Mouse (Mus musculus): ENCODE data around the gene Phactr2. TPM values are rescaled to one million over a fixed set of nuclear protein-coding genes. Genes with fewer than 3 reads are reported as not detected.

The Phactr2 gene
- polyA plus RNA-seq, 1 experiment from 2014 or later = 27.2 TPM

DNA sequence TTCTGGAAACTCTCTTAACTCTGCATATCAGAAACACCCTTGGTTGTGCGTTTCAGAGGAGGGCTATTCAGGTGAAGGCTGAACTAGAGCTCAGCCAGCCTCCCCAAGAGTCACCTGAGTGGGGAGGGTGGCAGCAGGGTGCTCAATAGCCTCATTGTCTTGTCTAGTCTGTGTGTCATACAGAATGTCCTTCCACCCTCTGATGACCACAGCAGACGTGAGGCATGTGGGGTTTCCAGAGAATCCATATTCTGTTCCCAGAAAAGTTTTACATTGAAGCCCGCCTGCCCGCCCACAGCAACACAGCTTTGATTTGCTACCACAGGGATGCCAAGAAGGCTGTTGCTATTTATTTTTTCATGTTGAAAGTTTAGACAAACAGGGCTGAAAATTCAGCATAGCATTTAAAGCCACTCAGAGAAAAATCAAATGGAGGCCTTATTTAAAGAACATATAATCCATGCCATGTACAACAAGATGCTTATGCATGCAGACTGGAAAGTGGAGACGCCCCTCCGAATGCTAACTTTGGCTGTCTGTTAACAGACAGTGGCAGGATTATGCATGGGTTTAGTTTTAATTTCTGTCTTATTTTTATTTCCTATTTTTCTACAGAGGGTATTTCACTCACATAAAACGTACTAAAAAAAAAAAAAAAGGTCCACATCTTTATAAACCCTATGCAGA lies 248.7 kb downstream of the Phactr2 start:
- Histone ChIP-seq H3K4me1 (no peaks in the 10 kb centered on the region), H3K9me3 (no peaks in the 10 kb centered on the region), H3K4me2 (replicated peaks) (no peak overlapping the region), H3K36me3 (peaks cover 11% of the 10 kb centered on the region; the same call in 1 of the 2 replicates), H3K27me3 (no peaks in the 10 kb centered on the region), H3K4me3 (no peak overlapping the region), H3K27ac (no peak overlapping the region), H3K9ac (no peak overlapping the region)
- 82% methylated on average over 7 of the region's 7 CpGs for WGBS
- no peak for ATAC-seq (ENCODE audit: insufficient number of reproducible peaks, insufficient read depth, low FRiP score, low TSS enrichment)

DNA sequence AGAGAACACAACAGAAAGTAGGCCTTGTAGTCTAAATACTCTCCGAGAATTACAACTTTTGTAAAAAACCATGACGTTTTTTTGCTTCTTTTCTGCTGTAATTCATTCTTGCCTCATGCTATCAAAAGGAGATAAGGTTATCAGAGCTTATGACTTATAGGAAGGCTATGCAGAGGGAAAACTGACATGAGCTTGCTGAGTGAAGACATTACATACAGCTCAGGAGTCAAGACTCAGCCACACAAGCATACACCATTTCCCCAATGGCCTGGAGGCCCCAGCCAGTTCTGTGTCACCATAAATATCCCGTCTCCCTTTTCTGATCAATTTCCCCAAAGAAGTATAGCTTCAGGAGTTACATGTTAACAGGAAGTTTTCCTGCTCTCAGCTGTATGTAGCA lies 252.1 kb downstream of the Phactr2 start:
- 85% methylated on average over 3 of the region's 3 CpGs for WGBS
- Histone ChIP-seq H3K9ac (no peak overlapping the region), H3K4me3 (no peak overlapping the region), H3K9me3 (no peaks in the 10 kb centered on the region), H3K36me3 (peaks cover 11% of the 10 kb centered on the region; the same call in 1 of the 2 replicates), H3K27ac (no peak overlapping the region), H3K4me1 (no peaks in the 10 kb centered on the region), H3K4me2 (replicated peaks) (no peak overlapping the region), H3K27me3 (no peaks in the 10 kb centered on the region)
- no peak for ATAC-seq (ENCODE audit: insufficient number of reproducible peaks, insufficient read depth, low FRiP score, low TSS enrichment)

DNA sequence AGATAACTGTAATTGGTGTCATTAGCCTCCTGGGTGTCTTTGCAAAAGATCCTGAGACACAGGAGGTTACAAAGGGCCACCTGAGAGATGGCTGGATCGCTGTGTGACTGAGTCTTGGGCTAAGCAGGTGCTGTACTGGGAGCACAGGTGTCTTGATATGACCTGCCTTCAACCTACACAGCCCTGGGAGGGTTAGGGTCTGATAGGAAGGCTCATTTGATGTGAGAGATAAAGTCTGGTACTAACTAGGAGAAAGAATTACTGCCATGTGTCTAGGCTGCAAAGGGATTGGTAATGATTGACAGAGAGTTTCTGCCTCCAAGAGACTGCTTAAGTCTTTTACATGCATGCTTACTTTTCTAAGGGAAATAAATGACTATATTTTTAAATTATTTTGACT lies 254.2 kb downstream of the Phactr2 start:
- peaks cover 7% of the 10 kb centered on the region; the same call in 1 of the 2 replicates for H3K36me3 ChIP-seq
- no peaks in the 10 kb centered on the region for H3K9me3 ChIP-seq
- H3K9ac ChIP-seq = no peak overlapping the region
- H3K4me1 ChIP-seq = no peaks in the 10 kb centered on the region
- no peaks in the 10 kb centered on the region for H3K27me3 ChIP-seq
- no peak for ATAC-seq (ENCODE audit: insufficient number of reproducible peaks, insufficient read depth, low FRiP score, low TSS enrichment)
- H3K4me2 ChIP-seq (replicated peaks) = no peak overlapping the region
- 67% methylated on average over 1 of the region's 1 CpGs for WGBS
- no peak overlapping the region for H3K4me3 ChIP-seq
- no peak overlapping the region for H3K27ac ChIP-seq

DNA sequence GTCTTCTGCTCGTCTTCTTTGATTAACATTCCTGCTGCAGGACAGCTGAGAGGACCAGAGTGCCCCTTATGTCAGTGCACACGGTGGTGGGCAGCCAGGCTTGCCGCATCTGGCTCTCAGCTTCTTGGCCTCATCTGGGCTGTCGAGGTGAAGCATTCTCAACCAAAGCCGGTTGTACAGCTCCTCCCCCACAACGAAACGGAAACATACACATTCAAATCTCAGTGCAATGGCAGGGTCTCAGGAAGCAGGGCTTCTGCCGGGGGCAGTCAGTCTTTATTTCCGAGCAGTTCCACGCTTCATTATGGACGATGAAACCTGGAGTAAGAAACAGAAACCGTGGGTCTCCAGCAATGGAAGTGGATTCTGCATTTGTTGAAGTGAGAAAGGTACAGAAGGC lies 260.3 kb downstream of the Phactr2 start:
- Histone ChIP-seq H3K9ac (no peak overlapping the region), H3K4me1 (no peaks in the 10 kb centered on the region), H3K27me3 (no peaks in the 10 kb centered on the region), H3K36me3 (no peaks in the 10 kb centered on the region), H3K9me3 (no peaks in the 10 kb centered on the region), H3K4me3 (no peak overlapping the region), H3K27ac (peak overlapping the region; percentile 41; the same call in 1 of the 2 replicates), H3K4me2 (replicated peaks) (no peak overlapping the region)
- WGBS = 80% methylated on average over 12 of the region's 12 CpGs
- ATAC-seq (ENCODE audit: insufficient number of reproducible peaks, insufficient read depth, low FRiP score, low TSS enrichment) = no peak

DNA sequence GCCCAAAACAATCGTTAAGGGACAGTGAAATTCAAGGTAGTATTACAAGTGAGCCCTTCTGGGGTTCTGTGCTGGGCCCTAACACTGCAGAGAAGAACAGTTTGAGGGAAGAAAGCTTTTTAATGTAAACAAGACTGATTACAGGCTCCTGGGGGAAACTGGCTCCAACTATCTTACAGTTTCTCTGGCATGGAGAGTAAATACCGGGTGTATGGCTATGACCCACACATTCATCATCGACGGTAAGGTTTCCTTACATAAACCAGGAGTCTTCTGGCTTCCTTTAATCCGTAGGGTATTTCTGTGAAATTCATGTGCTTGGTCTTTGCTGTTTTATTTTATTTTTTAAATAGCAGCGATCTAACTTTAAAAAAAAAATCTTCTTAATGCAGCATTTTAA lies 261.4 kb downstream of the Phactr2 start:
- no peaks in the 10 kb centered on the region for H3K27me3 ChIP-seq
- no peaks in the 10 kb centered on the region for H3K4me1 ChIP-seq
- no peaks in the 10 kb centered on the region for H3K36me3 ChIP-seq
- no peak overlapping the region for H3K9ac ChIP-seq
- ATAC-seq (ENCODE audit: insufficient number of reproducible peaks, insufficient read depth, low FRiP score, low TSS enrichment) = no peak
- no peak overlapping the region for H3K4me3 ChIP-seq
- H3K9me3 ChIP-seq = no peaks in the 10 kb centered on the region
- H3K27ac ChIP-seq = no peak overlapping the region
- H3K4me2 ChIP-seq (replicated peaks) = no peak overlapping the region
- WGBS = 71% methylated on average over 6 of the region's 6 CpGs

DNA sequence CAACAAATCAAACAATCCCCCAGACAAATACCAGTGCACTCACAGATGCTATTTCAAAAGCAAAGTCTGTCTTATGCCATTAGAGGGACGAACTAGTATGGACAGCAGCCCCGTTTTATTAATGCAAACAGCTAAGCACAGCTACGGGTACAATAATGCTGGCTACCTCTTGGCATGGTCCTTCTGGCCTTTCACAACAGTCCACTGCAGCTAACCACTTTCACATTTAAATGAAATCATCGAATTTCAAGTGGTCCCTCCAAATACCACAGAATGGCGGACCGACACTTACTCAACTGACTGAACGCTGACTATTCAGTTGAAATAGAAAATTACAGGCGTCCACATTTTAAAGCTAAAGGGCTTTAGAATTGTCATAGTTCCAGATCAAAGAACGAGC lies 261.9 kb downstream of the Phactr2 start:
- ATAC-seq (ENCODE audit: insufficient number of reproducible peaks, insufficient read depth, low FRiP score, low TSS enrichment) = no peak
- H3K27ac ChIP-seq = 0 out of 2 replicates have a peak overlapping the region, but pooled peaks have one; percentile 36
- no peaks in the 10 kb centered on the region for H3K4me1 ChIP-seq
- no peak overlapping the region for H3K4me3 ChIP-seq
- 70% methylated on average over 9 of the region's 9 CpGs for WGBS
- H3K27me3 ChIP-seq = no peaks in the 10 kb centered on the region
- H3K9ac ChIP-seq = no peak overlapping the region
- H3K4me2 ChIP-seq (replicated peaks) = no peak overlapping the region
- H3K36me3 ChIP-seq = no peaks in the 10 kb centered on the region
- H3K9me3 ChIP-seq = no peaks in the 10 kb centered on the region

DNA sequence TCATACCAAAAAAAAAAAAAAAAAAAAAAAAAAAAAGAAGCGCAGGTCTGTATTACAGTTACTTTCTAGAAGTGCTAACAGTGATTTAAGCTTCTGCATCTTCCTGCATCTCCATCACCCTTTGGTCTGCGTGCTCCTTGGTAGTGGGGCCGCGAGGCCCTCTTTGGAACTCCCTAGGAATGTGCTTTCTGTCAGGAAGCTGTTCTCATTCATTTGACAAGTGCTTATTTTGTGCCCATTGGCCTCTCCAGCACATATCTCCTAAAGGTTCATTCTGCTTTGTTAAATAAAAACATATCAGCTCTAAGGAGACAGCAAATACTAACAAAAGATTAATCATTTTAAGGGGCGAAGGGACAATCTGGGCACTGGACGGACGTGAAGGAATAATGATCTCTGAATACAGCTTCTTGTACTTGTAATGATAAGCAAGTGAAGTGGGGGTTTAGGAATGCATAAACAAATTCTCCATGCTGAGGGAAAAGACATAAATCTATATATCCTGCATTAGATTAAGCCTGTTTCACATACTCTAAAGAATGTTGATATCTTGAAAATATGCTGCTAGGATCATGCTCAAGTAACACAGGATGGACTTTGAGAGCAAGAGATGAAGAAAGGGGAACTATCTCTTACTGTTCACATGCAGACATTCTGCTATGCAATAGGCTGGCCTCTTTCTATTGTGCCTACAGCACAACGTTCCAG lies 264.1 kb downstream of the Phactr2 start:
- Histone ChIP-seq H3K9ac (no peak overlapping the region), H3K4me1 (no peaks in the 10 kb centered on the region), H3K27ac (no peak overlapping the region), H3K36me3 (no peaks in the 10 kb centered on the region), H3K4me3 (no peak overlapping the region), H3K4me2 (replicated peaks) (no peak overlapping the region), H3K27me3 (no peaks in the 10 kb centered on the region), H3K9me3 (no peaks in the 10 kb centered on the region)
- WGBS = 70% methylated on average over 8 of the region's 8 CpGs
- ATAC-seq (ENCODE audit: insufficient number of reproducible peaks, insufficient read depth, low FRiP score, low TSS enrichment) = no peak

DNA sequence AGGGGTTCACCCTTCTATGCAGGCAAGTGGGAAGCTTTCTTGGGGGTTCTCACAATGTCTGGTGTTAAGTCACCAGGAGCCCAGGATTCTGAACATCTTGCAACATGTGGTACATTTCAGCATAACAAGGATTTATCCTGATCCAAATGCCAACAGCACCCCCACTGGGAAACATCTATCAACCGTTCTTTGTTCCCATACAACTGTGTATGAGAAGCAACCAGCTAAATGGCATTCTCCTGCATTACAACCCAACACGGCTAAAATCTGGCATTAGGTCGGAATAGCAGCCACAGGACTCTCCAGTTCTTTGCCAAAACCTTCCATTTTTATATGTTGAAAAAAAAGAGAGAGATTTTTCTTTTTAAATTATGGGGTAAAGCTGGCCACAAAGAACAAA lies 264.7 kb downstream of the Phactr2 start:
- Histone ChIP-seq H3K9me3 (no peaks in the 10 kb centered on the region), H3K4me3 (no peak overlapping the region), H3K4me1 (no peaks in the 10 kb centered on the region), H3K4me2 (replicated peaks) (no peak overlapping the region), H3K27ac (no peak overlapping the region), H3K36me3 (no peaks in the 10 kb centered on the region), H3K27me3 (no peaks in the 10 kb centered on the region), H3K9ac (no peak overlapping the region)
- ATAC-seq (ENCODE audit: insufficient number of reproducible peaks, insufficient read depth, low FRiP score, low TSS enrichment) = no peak
- 75% methylated on average over 3 of the region's 3 CpGs for WGBS

DNA sequence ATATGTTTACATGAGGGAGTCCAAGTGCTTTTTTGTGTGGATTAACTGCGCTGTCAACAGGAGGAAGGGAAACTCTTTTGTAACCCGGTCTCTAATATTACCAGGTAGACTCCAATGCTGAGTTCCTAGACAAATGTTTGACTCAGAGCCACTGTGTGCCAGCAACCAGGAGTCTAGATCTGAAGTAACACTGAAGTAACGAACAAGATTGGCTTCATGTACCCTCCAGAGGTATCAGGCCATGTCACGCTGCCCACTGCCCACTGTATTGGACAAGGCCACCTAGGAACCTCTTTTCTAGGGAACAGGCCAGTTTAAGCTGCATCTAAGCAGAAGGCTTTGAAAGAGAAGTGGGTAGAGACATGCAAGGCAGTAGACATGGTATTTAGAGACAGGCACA lies 265.2 kb downstream of the Phactr2 start:
- ATAC-seq (ENCODE audit: insufficient number of reproducible peaks, insufficient read depth, low FRiP score, low TSS enrichment) = no peak
- Histone ChIP-seq H3K9ac (no peak overlapping the region), H3K4me3 (no peak overlapping the region), H3K4me2 (replicated peaks) (no peak overlapping the region), H3K9me3 (no peaks in the 10 kb centered on the region), H3K27me3 (no peaks in the 10 kb centered on the region), H3K4me1 (no peaks in the 10 kb centered on the region), H3K36me3 (no peaks in the 10 kb centered on the region), H3K27ac (no peak overlapping the region)
- 83% methylated on average over 4 of the region's 4 CpGs for WGBS

DNA sequence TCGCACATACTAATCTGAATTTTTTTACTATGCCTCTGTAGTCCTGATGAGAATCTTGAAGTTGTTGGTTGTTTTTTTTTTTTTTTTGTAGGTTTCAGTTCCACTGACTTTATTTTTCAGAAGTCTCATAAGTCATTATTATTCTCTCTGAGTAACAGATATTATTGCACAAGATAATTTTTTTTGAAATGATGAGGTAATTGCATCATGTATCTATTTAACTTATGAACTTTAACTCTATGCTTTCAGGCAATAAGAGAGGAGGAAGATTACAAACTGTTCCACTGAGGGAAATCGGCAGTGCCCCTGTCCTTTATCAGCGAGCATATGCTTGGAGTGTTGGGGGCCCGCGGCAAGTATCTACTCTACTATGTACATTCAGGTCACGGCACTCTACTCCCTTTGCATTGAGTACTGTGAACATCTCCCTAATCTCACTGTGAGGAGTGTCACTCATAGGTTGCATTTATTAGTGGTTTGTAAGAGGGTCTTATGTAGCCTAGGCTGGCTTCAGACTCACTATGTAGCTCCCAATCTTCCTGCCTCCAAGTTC lies 272.4 kb downstream of the Phactr2 start:
- no peaks in the 10 kb centered on the region for H3K4me1 ChIP-seq
- H3K4me2 ChIP-seq (replicated peaks) = no peak overlapping the region
- no peak for ATAC-seq (ENCODE audit: insufficient number of reproducible peaks, insufficient read depth, low FRiP score, low TSS enrichment)
- WGBS = 93% methylated on average over 6 of the region's 6 CpGs
- H3K9me3 ChIP-seq = no peaks in the 10 kb centered on the region
- H3K9ac ChIP-seq = no peak overlapping the region
- H3K27me3 ChIP-seq = no peaks in the 10 kb centered on the region
- no peak overlapping the region for H3K27ac ChIP-seq
- H3K4me3 ChIP-seq = no peak overlapping the region
- H3K36me3 ChIP-seq = no peaks in the 10 kb centered on the region

DNA sequence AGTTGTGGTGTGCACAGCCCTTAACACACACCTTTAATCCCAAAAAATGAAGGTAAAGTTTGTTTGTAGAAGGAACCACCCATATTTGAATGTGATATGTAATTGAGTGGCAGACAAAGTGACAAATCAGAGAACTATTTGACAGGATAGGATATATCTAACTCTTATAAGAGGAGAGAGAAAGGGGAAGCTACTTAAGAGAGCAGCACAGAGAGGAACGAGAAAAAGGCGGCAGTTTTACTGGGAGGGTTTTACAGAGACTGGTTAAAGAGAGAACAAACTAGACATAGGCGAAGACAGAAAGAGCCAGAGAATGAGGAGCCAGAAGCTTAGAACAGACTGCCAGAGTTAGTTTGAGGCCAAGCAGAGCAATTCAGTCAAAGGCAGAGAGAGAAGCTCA lies 273.4 kb downstream of the Phactr2 start:
- Histone ChIP-seq H3K27me3 (no peaks in the 10 kb centered on the region), H3K36me3 (no peaks in the 10 kb centered on the region), H3K9me3 (no peaks in the 10 kb centered on the region), H3K9ac (no peak overlapping the region), H3K4me3 (no peak overlapping the region), H3K4me1 (no peaks in the 10 kb centered on the region), H3K4me2 (replicated peaks) (no peak overlapping the region), H3K27ac (no peak overlapping the region)
- WGBS = 93% methylated on average over 3 of the region's 3 CpGs
- ATAC-seq (ENCODE audit: insufficient number of reproducible peaks, insufficient read depth, low FRiP score, low TSS enrichment) = no peak

DNA sequence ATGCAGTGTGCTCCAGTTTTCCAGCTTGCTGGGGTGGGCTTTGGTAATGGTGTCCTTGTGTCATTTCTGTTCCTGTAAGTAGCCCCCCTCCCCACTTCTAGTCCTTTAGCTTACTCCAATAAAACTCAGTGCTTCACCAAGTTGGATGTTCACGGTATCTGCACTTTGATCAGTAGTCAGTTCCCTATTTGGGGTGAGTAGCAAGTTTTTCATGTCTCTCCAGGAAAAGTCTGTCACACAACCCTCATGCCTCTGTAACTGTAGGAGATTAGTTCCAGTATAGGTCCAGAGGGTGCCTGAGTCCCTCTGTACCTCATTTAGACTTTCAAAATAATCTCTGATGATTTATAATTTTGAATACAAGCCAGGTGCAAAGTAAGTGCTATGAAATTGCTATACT lies 275.0 kb downstream of the Phactr2 start:
- ATAC-seq (ENCODE audit: insufficient number of reproducible peaks, insufficient read depth, low FRiP score, low TSS enrichment) = no peak
- Histone ChIP-seq H3K4me3 (no peak overlapping the region), H3K4me2 (replicated peaks) (no peak overlapping the region), H3K9me3 (no peaks in the 10 kb centered on the region), H3K27me3 (no peaks in the 10 kb centered on the region), H3K9ac (no peak overlapping the region), H3K36me3 (no peaks in the 10 kb centered on the region), H3K4me1 (no peaks in the 10 kb centered on the region), H3K27ac (no peak overlapping the region)
- 92% methylated on average over 1 of the region's 1 CpGs for WGBS

Data from embryonic facial prominence, embryonic 12.5 days (tissue).